8 mouse cellular contexts compared by ENCODE assay signal in genomic region chr1:84935668-84936067, GRCm38 (mm10). TPM values are rescaled to one million over a fixed set of nuclear protein-coding genes. Genes with fewer than 3 reads are reported as not detected.
DNase-seq lines count a peak whose midpoint lies in the region; ATAC-seq and TF ChIP-seq lines count a peak whose summit lies in the region.

No protein-coding gene starts in this region.

- H3K4me1 ChIP-seq in liver, embryonic 11.5 days (replicated peaks; ENCODE audit: control insufficient read depth, insufficient read depth, low read length), result no peaks in the 10 kb centered on the region
- H3K4me1 ChIP-seq in forebrain, embryonic 15.5 days, result peaks cover 15% of the 10 kb centered on the region
- H3K4me1 ChIP-seq in lung, postnatal 0 days (ENCODE audit: insufficient read depth, low read depth, low read length), result 0 out of 2 replicates have a peak, but pooled peaks cover 5% of the 10 kb centered on the region

- H3K36me3 ChIP-seq in liver, embryonic 11.5 days (ENCODE audit: control insufficient read depth, insufficient read depth, low read length), result no peaks in the 10 kb centered on the region
- no peaks in the 10 kb centered on the region for H3K36me3 ChIP-seq in forebrain, embryonic 15.5 days
- H3K36me3 ChIP-seq in lung, postnatal 0 days (ENCODE audit: insufficient read depth, low read length), result no peaks in the 10 kb centered on the region

- ATAC-seq in liver, embryonic 11.5 days (replicated peaks; ENCODE audit: low FRiP score), result no peak
- ATAC-seq in forebrain, embryonic 15.5 days (replicated peaks), result no peak
- ATAC-seq in lung, postnatal 0 days, result no peak; the same call in 1 of the 2 replicates

- DNase-seq in liver, result peak; percentile 19
- no peak for DNase-seq in liver, embryonic 11.5 days (ENCODE audit: low spot score)
- DNase-seq in adrenal gland, postnatal 25 days, result peak; percentile 71
- DNase-seq in kidney, postnatal 36 days, result peak; percentile 82 to 84
- peak; percentile 64 for DNase-seq in lung, postnatal 0 days (ENCODE audit: low spot score)
- peak; percentile 91 for DNase-seq in telencephalon, adult 2 months (ENCODE audit: low read depth, low spot score)
- DNase-seq in yolk sac, embryonic 10.5 days (ENCODE audit: low spot score), result no peak

- WGBS in liver, embryonic 11.5 days, result 45% methylated on average over 9 of the region's 9 CpGs
- 49% methylated on average over 9 of the region's 9 CpGs for WGBS in forebrain, embryonic 15.5 days
- 32% methylated on average over 9 of the region's 9 CpGs for WGBS in lung, postnatal 0 days

- no peak overlapping the region for H3K4me2 ChIP-seq in liver, embryonic 11.5 days
- H3K4me2 ChIP-seq in forebrain, embryonic 15.5 days (replicated peaks), result peak overlapping the region; percentile 66
- no peak overlapping the region for H3K4me2 ChIP-seq in lung, postnatal 0 days (replicated peaks; ENCODE audit: low read depth, low read length)

- no peak for TF ChIP-seq CTCF in lung, postnatal 0 days (IDR thresholded peaks at IDR 0.05)

- no peak overlapping the region for H3K4me3 ChIP-seq in liver, embryonic 11.5 days (ENCODE audit: low read depth, low read length)
- peak overlapping the region; percentile 62 for H3K4me3 ChIP-seq in forebrain, embryonic 15.5 days
- H3K4me3 ChIP-seq in lung, postnatal 0 days (ENCODE audit: low read depth, low read length), result no peak overlapping the region

- no peak overlapping the region for H3K9ac ChIP-seq in liver, embryonic 11.5 days (ENCODE audit: low read depth, low read length)
- H3K9ac ChIP-seq in forebrain, embryonic 15.5 days (replicated peaks), result 0 out of 2 replicates have a peak overlapping the region, but pooled peaks have one; percentile 14
- no peak overlapping the region for H3K9ac ChIP-seq in lung, postnatal 0 days (replicated peaks; ENCODE audit: low read depth)

- no peak for TF ChIP-seq EP300 in lung, postnatal 0 days (IDR thresholded peaks at IDR 0.05)

- peaks cover 28% of the 10 kb centered on the region for H3K27me3 ChIP-seq in liver, embryonic 11.5 days (replicated peaks; ENCODE audit: control insufficient read depth, insufficient read depth, low read length)
- no peaks in the 10 kb centered on the region for H3K27me3 ChIP-seq in forebrain, embryonic 15.5 days
- H3K27me3 ChIP-seq in lung, postnatal 0 days (replicated peaks; ENCODE audit: insufficient read depth, low read length), result 0 out of 2 replicates have a peak, but pooled peaks cover 11% of the 10 kb centered on the region

- no peaks in the 10 kb centered on the region for H3K9me3 ChIP-seq in liver, embryonic 11.5 days (ENCODE audit: control insufficient read depth, low read length)
- no peaks in the 10 kb centered on the region for H3K9me3 ChIP-seq in forebrain, embryonic 15.5 days
- no peaks in the 10 kb centered on the region for H3K9me3 ChIP-seq in lung, postnatal 0 days (ENCODE audit: low read length)

- H3K27ac ChIP-seq in liver, embryonic 11.5 days (ENCODE audit: low read depth, low read length), result no peak overlapping the region
- peak overlapping the region; percentile 89; the same call in 1 of the 2 replicates for H3K27ac ChIP-seq in forebrain, embryonic 15.5 days (replicated peaks)
- H3K27ac ChIP-seq in lung, postnatal 0 days (ENCODE audit: low read length), result no peak overlapping the region

RNA-seq across cellular contexts. Expression of gene Slc16a14, which starts 0.7 kb away (rescaled TPM):
- polyA plus RNA-seq in liver, embryonic 11.5 days (2014; fragmentation: Nextera tagmentation; extraction: Ambion mirVana), result 0.08 TPM in 1 of 2 replicates, not detected in the other
- 4.2 and 4.9 TPM in 2 replicates for total RNA-seq in adrenal gland, postnatal 25 days (2021)
- 9.0 and 9.2 TPM in 2 replicates for polyA plus RNA-seq in forebrain, embryonic 15.5 days (2015; fragmentation: Nextera tagmentation; extraction: Ambion mirVana)
- 0.04 TPM in 1 of 2 replicates, not detected in the other for polyA plus RNA-seq in lung, postnatal 0 days (2015; fragmentation: Nextera tagmentation; extraction: Ambion mirVana)

Comparison
In these comparisons a context has a peak if more than half of its experiments do, and no peak if none do; other contexts are left out.
1. DNase-seq: peak in liver (single experiment), adrenal gland, postnatal 25 days (single experiment), kidney, postnatal 36 days (2 of 2), lung, postnatal 0 days (single experiment) and telencephalon, adult 2 months (single experiment); none in liver, embryonic 11.5 days (single experiment) and yolk sac, embryonic 10.5 days (single experiment).